Mouse (Mus musculus): ENCODE data around the gene Por.
A peak's percentile ranks its signal among the peaks of the same experiment; 100 is the strongest.

The Por gene

GRCm38 (mm10) chr5:135761881-135762280 is 92.0 kb downstream of the Por start:
- DNase-seq (ENCODE audit: low read depth in 1 of 2, low spot score in 2 of 2), result no peak

GRCm38 (mm10) chr5:135763526-135763925 is 93.7 kb downstream of the Por start:
- peak in 1 of 2 experiments; percentile 33 for DNase-seq (ENCODE audit: low read depth in 1 of 2, low spot score in 2 of 2)

GRCm38 (mm10) chr5:135764971-135765370 is 95.1 kb downstream of the Por start:
- no peak for DNase-seq (ENCODE audit: low read depth in 1 of 2, low spot score in 2 of 2)

- peak in 1 of 2 experiments; percentile 24 for DNase-seq (ENCODE audit: low read depth in 1 of 2, low spot score in 2 of 2)
Observed at GRCm38 (mm10) chr5:135772519-135772918, 102.7 kb downstream of the Por start.

- no peak for DNase-seq (ENCODE audit: low read depth in 1 of 2, low spot score in 2 of 2)
Observed at GRCm38 (mm10) chr5:135776546-135776945, 106.7 kb downstream of the Por start.

- no peak for DNase-seq (ENCODE audit: low read depth in 1 of 2, low spot score in 2 of 2)
Observed at GRCm38 (mm10) chr5:135777796-135778470, 108.1 kb downstream of the Por start, which contains the start of gene Styxl1. TSS of gene Styxl1 (minus strand) at chr5:135778385.

GRCm38 (mm10) chr5:135778471-135779445 is 108.9 kb downstream of the Por start, which contains the start of gene Mdh2:
TSS of gene Mdh2 (plus strand) at chr5:135778480.
- DNase-seq (ENCODE audit: low read depth in 1 of 2, low spot score in 2 of 2), result peak; percentile 96 to 98

- no peak for DNase-seq (ENCODE audit: low read depth in 1 of 2, low spot score in 2 of 2)
Observed at GRCm38 (mm10) chr5:135780331-135780730, 110.5 kb downstream of the Por start.

- no peak for DNase-seq (ENCODE audit: low read depth in 1 of 2, low spot score in 2 of 2)
Observed at GRCm38 (mm10) chr5:135782901-135783300, 113.1 kb downstream of the Por start.
